In genomic region chr11:102025991-102026660, GRCm38 (mm10) we compare ENCODE assay signal across 7 mouse cellular contexts. TPM values are rescaled to one million over a fixed set of nuclear protein-coding genes. Genes with fewer than 3 reads are reported as not detected.
A peak's percentile ranks its signal among the peaks of the same experiment; 100 is the strongest.
DNase-seq lines count a peak whose midpoint lies in the region; ATAC-seq and TF ChIP-seq lines count a peak whose summit lies in the region.

No protein-coding gene starts in this region.

- no peak overlapping the region for H3K27ac ChIP-seq in liver, adult 2 months (replicated peaks; ENCODE audit: insufficient read depth, low read depth, low read length)
- H3K27ac ChIP-seq in brown adipose tissue, adult 24 weeks (replicated peaks; ENCODE audit: low read depth, low read length) = no peak overlapping the region
- no peak overlapping the region for H3K27ac ChIP-seq in embryonic fibroblast, embryonic 13.5 days (ENCODE audit: insufficient read depth, low read length)
- H3K27ac ChIP-seq in limb, embryonic 15.5 days = no peak overlapping the region
- peak overlapping the region; percentile 76; the same call in 1 of the 2 replicates for H3K27ac ChIP-seq in stomach, embryonic 14.5 days (ENCODE audit: low read length)

- no peak for DNase-seq in liver, adult 2 months (ENCODE audit: extremely low read depth, low read depth, low spot score)
- no peak for DNase-seq in liver
- DNase-seq in urinary bladder, postnatal 10 days (ENCODE audit: low spot score) = no peak

- TF ChIP-seq CTCF in liver, adult 2 months (IDR thresholded peaks at IDR 0.05; ENCODE audit: low read depth, low read length) = no peak
- no peak for TF ChIP-seq CTCF in embryonic fibroblast, embryonic 13.5 days (IDR thresholded peaks at IDR 0.05; ENCODE audit: borderline replicate concordance, insufficient read depth, low read length)

- H3K27me3 ChIP-seq in liver, adult 2 months (ENCODE audit: control insufficient read depth, insufficient read depth, low read length) = 0 out of 2 replicates have a peak, but pooled peaks cover 3% of the 10 kb centered on the region
- no peaks in the 10 kb centered on the region for H3K27me3 ChIP-seq in limb, embryonic 15.5 days
- H3K27me3 ChIP-seq in stomach, embryonic 14.5 days (ENCODE audit: control insufficient read depth, insufficient read depth, low read length) = no peaks in the 10 kb centered on the region

- 12% methylated on average over 22 of the region's 23 CpGs for WGBS in liver, adult 2 months
- WGBS in limb, embryonic 15.5 days = 3% methylated on average over 23 of the region's 23 CpGs
- WGBS in stomach, embryonic 14.5 days = 5% methylated on average over 21 of the region's 23 CpGs

- no peaks in the 10 kb centered on the region for H3K36me3 ChIP-seq in liver, adult 2 months (ENCODE audit: control insufficient read depth, insufficient read depth, low read length)
- 0 out of 2 replicates have a peak, but pooled peaks cover 2% of the 10 kb centered on the region for H3K36me3 ChIP-seq in limb, embryonic 15.5 days
- H3K36me3 ChIP-seq in stomach, embryonic 14.5 days (ENCODE audit: control insufficient read depth, insufficient read depth, low read length) = no peaks in the 10 kb centered on the region; the same call in 1 of the 2 replicates

- peak overlapping the region; percentile 76 for H3K9ac ChIP-seq in liver, adult 2 months (ENCODE audit: low read depth, low read length)
- H3K9ac ChIP-seq in limb, embryonic 15.5 days = peak overlapping the region; percentile 56
- peak overlapping the region; percentile 68 for H3K9ac ChIP-seq in stomach, embryonic 14.5 days (replicated peaks; ENCODE audit: low read depth, low read length)

- ATAC-seq in limb, embryonic 15.5 days (ENCODE audit: insufficient number of reproducible peaks, low FRiP score, low TSS enrichment, low read depth) = no peak
- ATAC-seq in stomach, embryonic 14.5 days (ENCODE audit: insufficient number of reproducible peaks, insufficient read depth, low FRiP score, low read depth) = no peak

- peak overlapping the region; percentile 67; the same call in 1 of the 2 replicates for H3K4me3 ChIP-seq in liver, adult 2 months (ENCODE audit: insufficient read depth, low read depth, low read length)
- peak overlapping the region; percentile 68 for H3K4me3 ChIP-seq in brown adipose tissue, adult 24 weeks (ENCODE audit: insufficient read depth, low read depth, low read length)
- H3K4me3 ChIP-seq in embryonic fibroblast, embryonic 13.5 days (ENCODE audit: insufficient read depth, low read length) = peak overlapping the region; percentile 42; the same call in 1 of the 2 replicates
- peak overlapping the region; percentile 73 for H3K4me3 ChIP-seq in limb, embryonic 15.5 days
- H3K4me3 ChIP-seq in stomach, embryonic 14.5 days (ENCODE audit: low read depth, low read length) = peak overlapping the region; percentile 67

- peaks cover 1% of the 10 kb centered on the region; the same call in 1 of the 2 replicates for H3K4me1 ChIP-seq in liver, adult 2 months (ENCODE audit: control insufficient read depth, insufficient read depth, low read length)
- H3K4me1 ChIP-seq in brown adipose tissue, adult 24 weeks (ENCODE audit: control insufficient read depth, insufficient read depth, insufficient read length, low read length) = no peaks in the 10 kb centered on the region; the same call in 1 of the 2 replicates
- H3K4me1 ChIP-seq in embryonic fibroblast, embryonic 13.5 days (ENCODE audit: control insufficient read depth, insufficient read depth, low read length) = 0 out of 2 replicates have a peak, but pooled peaks cover 4% of the 10 kb centered on the region
- peaks cover 14% of the 10 kb centered on the region for H3K4me1 ChIP-seq in limb, embryonic 15.5 days
- peaks cover 13% of the 10 kb centered on the region; the same call in 1 of the 2 replicates for H3K4me1 ChIP-seq in stomach, embryonic 14.5 days (ENCODE audit: control insufficient read depth, insufficient read depth, low read length)

- TF ChIP-seq POLR2A in liver, adult 2 months (IDR thresholded peaks at IDR 0.05; ENCODE audit: extremely low read depth, insufficient read depth, low read length) = no peak
- no peak for TF ChIP-seq POLR2A in embryonic fibroblast, embryonic 13.5 days (IDR thresholded peaks at IDR 0.05; ENCODE audit: low read depth, low read length)

- no peaks in the 10 kb centered on the region for H3K9me3 ChIP-seq in limb, embryonic 15.5 days
- no peaks in the 10 kb centered on the region for H3K9me3 ChIP-seq in stomach, embryonic 14.5 days (ENCODE audit: control insufficient read depth, low read depth, low read length)

- peak overlapping the region; percentile 94 for H3K4me2 ChIP-seq in limb, embryonic 15.5 days
- H3K4me2 ChIP-seq in stomach, embryonic 14.5 days (replicated peaks; ENCODE audit: low read depth, low read length) = peak overlapping the region; percentile 93

- no peaks in the 10 kb centered on the region for H3K79me2 ChIP-seq in liver, adult 2 months (ENCODE audit: control insufficient read depth, insufficient read depth, low read length)

RNA-seq across cellular contexts. Expression of gene Mpp3, which starts 2.1 kb away (rescaled TPM):
- 0.07 and 0.28 TPM in 2 replicates for total RNA-seq in liver, adult 2 months (2014; rRNA removed)
- 0.06 and 0.19 TPM in 2 replicates for polyA plus RNA-seq in liver, adult 2 months (2012; rRNA removed)
- polyA plus RNA-seq in brown adipose tissue, adult 24 weeks (2012; ENCODE audit: insufficient read depth, insufficient read length, missing spikeins) = 0.54 and 0.87 TPM in 2 replicates
- polyA plus RNA-seq in embryonic fibroblast, embryonic 13.5 days (2011; ENCODE audit: insufficient read length, low read depth, missing spikeins) = 0.40 and 0.42 TPM in 2 replicates
- 5.8 and 6.0 TPM in 2 replicates for polyA plus RNA-seq in limb, embryonic 15.5 days (2015; fragmentation: Nextera tagmentation; extraction: Ambion mirVana)
- 7.1 and 9.4 TPM in 2 replicates for polyA plus RNA-seq in stomach, embryonic 14.5 days (2014; fragmentation: Nextera tagmentation; extraction: Ambion mirVana)

RNA-seq across cellular contexts. Expression of gene Cd300lg, which starts 15.2 kb away (rescaled TPM):
- total RNA-seq in liver, adult 2 months (2014; rRNA removed) = 8.4 and 11.1 TPM in 2 replicates
- 12.2 and 13.3 TPM in 2 replicates for polyA plus RNA-seq in liver, adult 2 months (2012; rRNA removed)
- 37.7 and 46.4 TPM in 2 replicates for polyA plus RNA-seq in brown adipose tissue, adult 24 weeks (2012; ENCODE audit: insufficient read depth, insufficient read length, missing spikeins)
- polyA plus RNA-seq in embryonic fibroblast, embryonic 13.5 days (2011; ENCODE audit: insufficient read length, low read depth, missing spikeins) = not detected in 2 replicates
- 2.2 and 2.4 TPM in 2 replicates for polyA plus RNA-seq in limb, embryonic 15.5 days (2015; fragmentation: Nextera tagmentation; extraction: Ambion mirVana)
- 1.1 and 1.2 TPM in 2 replicates for polyA plus RNA-seq in stomach, embryonic 14.5 days (2014; fragmentation: Nextera tagmentation; extraction: Ambion mirVana)

RNA-seq across cellular contexts. Expression of gene Dusp3, which starts 39.3 kb away (rescaled TPM):
- total RNA-seq in liver, adult 2 months (2014; rRNA removed) = 15.8 and 21.7 TPM in 2 replicates
- 38.7 and 40.0 TPM in 2 replicates for polyA plus RNA-seq in liver, adult 2 months (2012; rRNA removed)
- polyA plus RNA-seq in brown adipose tissue, adult 24 weeks (2012; ENCODE audit: insufficient read depth, insufficient read length, missing spikeins) = 66.5 and 75.1 TPM in 2 replicates
- 34.8 and 49.4 TPM in 2 replicates for polyA plus RNA-seq in embryonic fibroblast, embryonic 13.5 days (2011; ENCODE audit: insufficient read length, low read depth, missing spikeins)
- 26.9 and 37.0 TPM in 2 replicates for polyA plus RNA-seq in limb, embryonic 15.5 days (2015; fragmentation: Nextera tagmentation; extraction: Ambion mirVana)
- 25.3 and 27.3 TPM in 2 replicates for polyA plus RNA-seq in stomach, embryonic 14.5 days (2014; fragmentation: Nextera tagmentation; extraction: Ambion mirVana)

RNA-seq across cellular contexts. Expression of gene Cfap97d1, which starts 42.0 kb away (rescaled TPM):
- not detected in 2 replicates for total RNA-seq in liver, adult 2 months (2014; rRNA removed)
- polyA plus RNA-seq in liver, adult 2 months (2012; rRNA removed) = not detected in 2 replicates
- not detected in 2 replicates for polyA plus RNA-seq in brown adipose tissue, adult 24 weeks (2012; ENCODE audit: insufficient read depth, insufficient read length, missing spikeins)
- polyA plus RNA-seq in embryonic fibroblast, embryonic 13.5 days (2011; ENCODE audit: insufficient read length, low read depth, missing spikeins) = not detected in 2 replicates
- polyA plus RNA-seq in limb, embryonic 15.5 days (2015; fragmentation: Nextera tagmentation; extraction: Ambion mirVana) = not detected in 2 replicates
- not detected in 2 replicates for polyA plus RNA-seq in stomach, embryonic 14.5 days (2014; fragmentation: Nextera tagmentation; extraction: Ambion mirVana)

RNA-seq across cellular contexts. Expression of gene Sost, which starts 59.3 kb away (rescaled TPM):
- total RNA-seq in liver, adult 2 months (2014; rRNA removed) = not detected in 2 replicates
- polyA plus RNA-seq in liver, adult 2 months (2012; rRNA removed) = 0.04 and 0.10 TPM in 2 replicates
- polyA plus RNA-seq in brown adipose tissue, adult 24 weeks (2012; ENCODE audit: insufficient read depth, insufficient read length, missing spikeins) = not detected in 2 replicates
- not detected in 2 replicates for polyA plus RNA-seq in embryonic fibroblast, embryonic 13.5 days (2011; ENCODE audit: insufficient read length, low read depth, missing spikeins)
- polyA plus RNA-seq in limb, embryonic 15.5 days (2015; fragmentation: Nextera tagmentation; extraction: Ambion mirVana) = 0.16 and 0.50 TPM in 2 replicates
- not detected in 2 replicates for polyA plus RNA-seq in stomach, embryonic 14.5 days (2014; fragmentation: Nextera tagmentation; extraction: Ambion mirVana)
